Mouse (Mus musculus) heart, embryonic 15.5 days (tissue): Measurements from ENCODE around the gene Ttc7b. TPM values are rescaled to one million over a fixed set of nuclear protein-coding genes. Genes with fewer than 3 reads are reported as not detected.

Experiments used
- ATAC-seq: fragments of 200-750 bp; cut with Nextera tagmentation; replicated peaks from 2 replicates; pipeline ENCODE4 v1.8.0; 2017; ENCODE audit warnings: low read depth, moderate TSS enrichment; ENCODE audit not compliant: insufficient number of reproducible peaks, insufficient read depth, low FRiP score
- H3K27ac ChIP-seq: fragments of 300-500 bp; sonication (generic); 2 replicates; pipeline ENCODE4 v1.5.1; 2015; ENCODE audit warnings: mild to moderate bottlenecking, inconsistent platforms
- H3K27me3 ChIP-seq: fragments of 300-500 bp; sonication (generic); 2 replicates; pipeline ENCODE4 v1.6.1; 2015; ENCODE audit warnings: inconsistent platforms
- H3K36me3 ChIP-seq: fragments of 300-500 bp; sonication (generic); 2 replicates; pipeline ENCODE4 v1.6.1; 2015; ENCODE audit warnings: mild to moderate bottlenecking, inconsistent platforms
- H3K4me1 ChIP-seq: fragments of 300-500 bp; sonication (generic); replicated peaks from 2 replicates; pipeline ENCODE4 v1.6.1; 2015; ENCODE audit warnings: inconsistent platforms
- H3K4me2 ChIP-seq: fragments of 300-500 bp; sonication (generic); 2 replicates; pipeline ENCODE4 v1.6.1; 2015; ENCODE audit warnings: inconsistent platforms, mild to moderate bottlenecking, moderate library complexity
- H3K4me3 ChIP-seq: fragments of 300-500 bp; sonication (generic); 2 replicates; pipeline ENCODE4 v1.5.1; 2015; ENCODE audit warnings: mild to moderate bottlenecking, inconsistent platforms
- H3K9ac ChIP-seq: fragments of 300-500 bp; sonication (generic); 2 replicates; pipeline ENCODE4 v1.6.1; 2015; ENCODE audit warnings: mild to moderate bottlenecking, inconsistent platforms
- H3K9me3 ChIP-seq: fragments of 300-500 bp; sonication (generic); replicated peaks from 2 replicates; pipeline ENCODE4 v1.6.1; 2016; ENCODE audit warnings: inconsistent platforms
- WGBS: fragments of 180-500 bp; shearing (Covaris S2); methylation state at CpG from one replicate; pipeline ENCODE4 v1.1.7; 2015; ENCODE audit warnings: mixed read lengths; 5-methylcytosine and 5-hydroxymethylcytosine counted together
- polyA plus RNA-seq: library from polyadenylated mRNA; unstranded; fragments of >200 nt; fragmentation: Nextera tagmentation; extraction: Ambion mirVana; gene quantifications from 2 replicates; pipeline ENCODE4 v1.2.1, GENCODE M21; 2015

The Ttc7b gene
- 9.2 TPM in 2 replicates for polyA plus RNA-seq

DNA sequence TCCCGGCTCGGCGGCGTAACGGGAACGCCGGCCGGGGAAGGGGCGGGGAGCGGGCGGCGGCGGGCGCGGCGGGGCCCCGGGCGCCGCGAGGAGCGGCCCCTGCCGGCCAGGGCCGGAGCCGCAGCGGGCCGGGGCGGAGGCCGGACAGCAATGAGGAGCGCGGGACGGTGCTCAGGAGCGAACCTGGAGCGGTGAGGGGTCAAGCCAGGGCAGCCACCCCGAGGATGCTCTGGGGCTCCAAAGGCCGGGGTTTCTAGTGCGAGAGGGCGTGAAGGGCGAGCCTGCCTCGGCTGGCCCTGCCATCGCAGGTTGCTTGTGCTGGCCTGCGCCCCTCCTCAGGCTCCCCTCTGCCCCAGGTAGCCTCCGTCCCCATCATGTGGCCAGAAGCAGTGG is at the start of gene Ttc7b:
Ttc7b (minus strand) TSS at position 33 of the 393 bp plus-strand sequence.
- 4% methylated on average over 19 of the region's 42 CpGs for WGBS
- H3K4me1 ChIP-seq: peaks cover 37% of the 10 kb centered on the region
- 0 out of 2 replicates have a peak, but pooled peaks cover 1% of the 10 kb centered on the region for H3K36me3 ChIP-seq
- no peaks in the 10 kb centered on the region for H3K9me3 ChIP-seq
- H3K4me3 ChIP-seq: peak within 1 kb of the TSS; percentile 95
- peak; percentile 79 for ATAC-seq
- H3K4me2 ChIP-seq: peak within 1 kb of the TSS; percentile 85
- H3K27me3 ChIP-seq: no peaks in the 10 kb centered on the region
- H3K27ac ChIP-seq: peak within 1 kb of the TSS; percentile 83
- peak within 1 kb of the TSS; percentile 98 for H3K9ac ChIP-seq

GRCm38 (mm10) chr12:100568831-100569230 is 48.2 kb upstream of the Ttc7b start:
- H3K9ac ChIP-seq: no peak overlapping the region
- WGBS: 83% methylated on average over 7 of the region's 7 CpGs
- no peak overlapping the region for H3K27ac ChIP-seq
- H3K4me3 ChIP-seq: no peak overlapping the region
- H3K9me3 ChIP-seq: no peaks in the 10 kb centered on the region
- no peak overlapping the region for H3K4me2 ChIP-seq
- peaks cover 11% of the 10 kb centered on the region; the same call in 1 of the 2 replicates for H3K36me3 ChIP-seq
- ATAC-seq: no peak
- no peaks in the 10 kb centered on the region for H3K27me3 ChIP-seq
- 0 out of 2 replicates have a peak, but pooled peaks cover 2% of the 10 kb centered on the region for H3K4me1 ChIP-seq

DNA sequence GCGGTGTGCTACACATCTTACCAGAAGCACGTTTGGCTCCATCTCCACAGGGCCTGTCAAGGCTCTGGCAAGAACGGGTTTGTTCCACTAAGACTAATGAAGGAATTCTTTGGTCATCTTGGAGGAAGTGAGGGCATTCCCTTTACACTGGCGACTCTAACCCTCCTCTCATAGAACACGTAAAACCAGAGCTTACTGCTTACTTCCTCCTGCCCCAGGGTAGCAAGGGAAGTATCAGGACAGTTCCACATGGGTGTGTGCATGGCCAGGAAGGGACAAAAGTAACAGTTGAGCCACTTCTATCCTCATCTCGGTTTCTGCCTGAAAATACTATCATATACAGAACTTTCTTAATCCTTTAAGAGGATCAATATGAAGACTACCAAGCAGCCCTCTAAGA is 47.5 kb upstream of the Ttc7b start:
- 0 out of 2 replicates have a peak, but pooled peaks cover 2% of the 10 kb centered on the region for H3K4me1 ChIP-seq
- no peaks in the 10 kb centered on the region for H3K27me3 ChIP-seq
- H3K36me3 ChIP-seq: peaks cover 11% of the 10 kb centered on the region; the same call in 1 of the 2 replicates
- 75% methylated on average over 6 of the region's 6 CpGs for WGBS
- no peaks in the 10 kb centered on the region for H3K9me3 ChIP-seq
- H3K27ac ChIP-seq: no peak overlapping the region
- H3K9ac ChIP-seq: no peak overlapping the region
- no peak overlapping the region for H3K4me2 ChIP-seq
- H3K4me3 ChIP-seq: no peak overlapping the region
- no peak for ATAC-seq

DNA sequence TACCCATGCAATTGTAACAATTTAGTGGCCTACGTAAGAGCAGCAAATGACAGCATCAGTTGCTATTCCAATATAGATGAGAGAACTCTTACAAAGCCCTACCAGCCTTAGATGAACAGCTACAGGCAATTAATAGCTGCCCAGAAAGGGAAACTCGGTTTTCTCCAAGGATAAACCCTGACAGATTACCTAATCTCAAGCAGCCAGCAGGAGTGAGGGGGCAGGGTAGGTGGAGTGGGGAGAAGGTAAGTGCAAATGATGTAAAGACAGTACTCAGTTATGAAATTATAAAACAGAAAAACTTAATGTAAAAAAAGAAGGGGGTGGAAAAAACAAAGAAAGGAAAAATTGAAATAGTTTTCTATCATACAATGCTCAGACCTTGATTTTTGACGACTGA is 47.0 kb upstream of the Ttc7b start:
- ATAC-seq: no peak
- H3K27ac ChIP-seq: no peak overlapping the region
- WGBS: 71% methylated on average over 3 of the region's 3 CpGs
- H3K4me3 ChIP-seq: no peak overlapping the region
- no peaks in the 10 kb centered on the region for H3K27me3 ChIP-seq
- H3K36me3 ChIP-seq: peaks cover 11% of the 10 kb centered on the region; the same call in 1 of the 2 replicates
- no peak overlapping the region for H3K9ac ChIP-seq
- no peak overlapping the region for H3K4me2 ChIP-seq
- no peaks in the 10 kb centered on the region for H3K9me3 ChIP-seq
- H3K4me1 ChIP-seq: 0 out of 2 replicates have a peak, but pooled peaks cover 2% of the 10 kb centered on the region

DNA sequence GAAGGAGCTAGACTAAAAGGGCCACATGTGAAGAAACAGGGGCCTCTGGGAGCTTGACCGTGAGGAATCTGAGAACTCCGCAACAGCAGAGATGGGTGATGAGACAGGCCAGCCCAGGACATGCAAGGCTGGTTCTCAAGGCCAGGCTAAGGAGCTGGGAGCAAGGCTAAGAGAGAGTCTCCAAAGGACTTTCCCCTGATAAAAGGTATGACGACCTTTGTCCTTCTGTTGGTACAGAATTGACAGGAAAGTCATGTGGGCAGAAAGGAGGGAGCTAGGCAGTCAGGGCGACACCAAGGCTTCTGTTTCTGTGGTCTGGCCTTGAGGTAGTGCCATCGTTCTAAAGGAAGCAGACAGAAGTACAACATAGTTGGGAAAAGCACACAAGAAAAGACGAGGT is 33.0 kb upstream of the Ttc7b start:
- H3K9ac ChIP-seq: no peak overlapping the region
- no peak overlapping the region for H3K4me3 ChIP-seq
- no peak overlapping the region for H3K4me2 ChIP-seq
- 86% methylated on average over 6 of the region's 6 CpGs for WGBS
- H3K36me3 ChIP-seq: no peaks in the 10 kb centered on the region; the same call in 1 of the 2 replicates
- no peak for ATAC-seq
- H3K4me1 ChIP-seq: peaks cover 2% of the 10 kb centered on the region; the same call in 1 of the 2 replicates
- no peak overlapping the region for H3K27ac ChIP-seq
- no peaks in the 10 kb centered on the region for H3K27me3 ChIP-seq
- no peaks in the 10 kb centered on the region for H3K9me3 ChIP-seq

DNA sequence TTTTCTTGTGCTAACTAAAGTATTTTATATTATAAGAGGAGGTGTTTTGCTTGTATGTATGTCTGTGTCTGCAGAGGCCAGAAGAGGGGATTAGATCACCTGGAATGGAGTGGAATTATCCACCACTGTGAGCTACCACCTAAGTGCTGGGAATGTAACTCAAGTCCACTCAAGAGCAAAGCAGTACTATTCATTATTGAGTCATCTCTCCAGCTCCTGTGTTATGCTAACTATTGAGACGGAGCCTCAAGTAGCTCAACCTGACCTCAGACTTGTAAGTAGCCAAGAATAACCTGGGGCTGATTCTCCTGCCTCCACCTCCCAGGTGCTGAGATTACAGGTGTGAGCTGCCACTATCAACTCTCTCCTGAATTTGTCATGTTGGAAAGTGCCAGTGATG is 31.3 kb upstream of the Ttc7b start:
- no peaks in the 10 kb centered on the region; the same call in 1 of the 2 replicates for H3K36me3 ChIP-seq
- no peaks in the 10 kb centered on the region for H3K4me1 ChIP-seq
- H3K27ac ChIP-seq: no peak overlapping the region
- 74% methylated on average over 1 of the region's 1 CpGs for WGBS
- no peak overlapping the region for H3K9ac ChIP-seq
- ATAC-seq: no peak
- H3K27me3 ChIP-seq: no peaks in the 10 kb centered on the region
- H3K9me3 ChIP-seq: no peaks in the 10 kb centered on the region
- no peak overlapping the region for H3K4me3 ChIP-seq
- no peak overlapping the region for H3K4me2 ChIP-seq

- H3K9ac ChIP-seq: no peak overlapping the region
- no peak overlapping the region for H3K27ac ChIP-seq
- H3K4me3 ChIP-seq: no peak overlapping the region
- no peaks in the 10 kb centered on the region for H3K36me3 ChIP-seq
- no peaks in the 10 kb centered on the region for H3K9me3 ChIP-seq
- peaks cover 5% of the 10 kb centered on the region for H3K4me1 ChIP-seq
- H3K27me3 ChIP-seq: no peaks in the 10 kb centered on the region
- ATAC-seq: no peak
- WGBS: 91% methylated on average over 4 of the region's 4 CpGs
- no peak overlapping the region for H3K4me2 ChIP-seq
Observed at GRCm38 (mm10) chr12:100544194-100544567, 23.6 kb upstream of the Ttc7b start.

DNA sequence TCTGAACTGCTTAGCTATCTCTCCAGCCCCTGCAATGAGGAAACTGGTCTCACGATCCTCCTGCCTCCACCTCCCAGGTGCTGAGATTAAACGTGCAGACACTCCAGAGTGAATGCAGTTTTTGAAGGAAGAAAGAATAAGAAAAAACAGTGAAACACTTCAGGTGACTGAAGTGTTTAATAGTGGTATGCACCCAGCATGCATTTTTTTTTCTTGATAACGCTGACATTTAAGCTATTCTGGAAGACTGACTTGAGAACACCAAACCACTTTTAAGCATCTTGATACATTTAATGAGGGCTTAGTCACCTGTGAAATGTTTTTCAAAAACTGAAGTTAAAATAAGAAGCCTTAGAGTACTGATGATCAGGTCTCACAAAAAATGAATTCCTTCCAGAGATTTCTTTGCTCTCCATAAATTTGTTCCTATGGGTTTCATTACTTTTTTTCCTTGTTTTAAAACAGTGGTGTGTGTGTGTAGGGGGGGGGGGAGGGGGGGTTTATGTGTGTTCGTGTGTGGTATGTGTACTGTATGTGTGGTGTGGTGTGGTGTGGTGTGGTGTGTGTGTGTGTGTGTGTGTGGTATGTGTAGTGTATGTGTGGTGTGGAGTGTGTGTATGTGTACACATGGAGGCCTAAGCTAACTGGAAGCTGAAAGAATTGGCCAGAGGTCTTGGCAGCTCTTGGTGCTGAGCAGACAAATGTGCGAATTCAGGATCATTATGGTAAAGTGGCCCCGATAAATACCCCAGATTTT is 23.0 kb upstream of the Ttc7b start:
- 71% methylated on average over 6 of the region's 6 CpGs for WGBS
- H3K27ac ChIP-seq: no peak overlapping the region
- no peak for ATAC-seq

GRCm38 (mm10) chr12:100542494-100542893 is 21.9 kb upstream of the Ttc7b start:
- ATAC-seq: no peak

More for the DNA sequence above, 23.0 kb upstream of the Ttc7b start:
- H3K9me3 ChIP-seq: no peaks in the 10 kb centered on the region
- H3K36me3 ChIP-seq: no peaks in the 10 kb centered on the region
- peaks cover 9% of the 10 kb centered on the region for H3K4me1 ChIP-seq
- H3K9ac ChIP-seq: no peak overlapping the region
- no peak overlapping the region for H3K4me3 ChIP-seq
- no peaks in the 10 kb centered on the region for H3K27me3 ChIP-seq
- H3K4me2 ChIP-seq: no peak overlapping the region

GRCm38 (mm10) chr12:100542076-100542475 is 21.4 kb upstream of the Ttc7b start:
- Histone ChIP-seq H3K4me2 (no peak overlapping the region), H3K4me3 (no peak overlapping the region), H3K27me3 (no peaks in the 10 kb centered on the region), H3K27ac (no peak overlapping the region), H3K36me3 (no peaks in the 10 kb centered on the region), H3K9me3 (no peaks in the 10 kb centered on the region), H3K9ac (no peak overlapping the region), H3K4me1 (peaks cover 14% of the 10 kb centered on the region)
- no peak for ATAC-seq
- 29% methylated on average over 3 of the region's 3 CpGs for WGBS

More at GRCm38 (mm10) chr12:100542494-100542893, 21.9 kb upstream of the Ttc7b start:
- H3K27me3 ChIP-seq: no peaks in the 10 kb centered on the region
- H3K4me1 ChIP-seq: peaks cover 12% of the 10 kb centered on the region
- H3K4me2 ChIP-seq: no peak overlapping the region
- no peak overlapping the region for H3K27ac ChIP-seq
- 87% methylated on average over 6 of the region's 6 CpGs for WGBS
- no peak overlapping the region for H3K9ac ChIP-seq
- no peaks in the 10 kb centered on the region for H3K36me3 ChIP-seq
- H3K4me3 ChIP-seq: no peak overlapping the region
- H3K9me3 ChIP-seq: no peaks in the 10 kb centered on the region

DNA sequence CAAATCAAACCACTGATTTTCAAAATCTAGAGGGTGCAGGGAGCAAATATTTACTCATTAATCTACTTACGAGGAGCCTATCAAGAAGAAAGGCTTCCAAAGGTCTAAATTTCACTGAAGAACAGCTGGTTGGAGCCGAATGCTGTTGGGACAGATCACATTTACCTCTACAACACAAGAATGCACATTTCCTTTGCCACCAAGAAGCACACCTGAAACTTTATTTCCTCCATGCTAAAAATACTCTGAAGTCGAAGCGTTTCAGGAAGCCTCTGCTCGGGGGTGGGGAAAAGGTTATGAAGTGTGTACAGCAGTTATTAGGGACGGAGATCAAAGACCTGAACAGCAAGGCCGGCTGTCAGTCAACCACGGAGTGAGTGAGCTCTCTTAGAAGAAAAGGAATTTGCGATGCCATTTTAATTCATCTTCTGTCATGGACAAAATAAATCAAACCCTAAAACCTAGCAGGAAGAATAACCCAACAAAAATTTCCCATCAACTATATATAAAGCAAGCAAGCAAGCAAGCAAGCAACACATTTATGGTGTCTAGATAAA is 18.6 kb upstream of the Ttc7b start:
- H3K4me2 ChIP-seq: no peak overlapping the region
- H3K27me3 ChIP-seq: no peaks in the 10 kb centered on the region
- no peak overlapping the region for H3K9ac ChIP-seq
- 43% methylated on average over 9 of the region's 9 CpGs for WGBS
- H3K4me1 ChIP-seq: peaks cover 25% of the 10 kb centered on the region
- no peak for ATAC-seq
- H3K27ac ChIP-seq: peak overlapping the region; percentile 61
- no peak overlapping the region for H3K4me3 ChIP-seq
- no peaks in the 10 kb centered on the region for H3K36me3 ChIP-seq
- H3K9me3 ChIP-seq: no peaks in the 10 kb centered on the region
